Mouse (Mus musculus) hindlimb bud, embryonic 11.5 days (tissue): ENCODE measurements around the gene Palld.

ENCODE experiments used
- DNase-seq: peaks from one replicate; pipeline ENCODE4 v3.0.0-alpha.2; 2012; ENCODE audit warnings: low read depth, low spot score; ENCODE audit errors: extremely low spot score

Gene Palld

GRCm38 (mm10) chr8:61517502-61518185 is 384.8 kb downstream of the Palld start:
- DNase-seq: no peak

- DNase-seq: no peak
These were observed 385.6 kb downstream of the Palld start for GRCm38 (mm10) chr8:61516745-61517501.

DNA sequence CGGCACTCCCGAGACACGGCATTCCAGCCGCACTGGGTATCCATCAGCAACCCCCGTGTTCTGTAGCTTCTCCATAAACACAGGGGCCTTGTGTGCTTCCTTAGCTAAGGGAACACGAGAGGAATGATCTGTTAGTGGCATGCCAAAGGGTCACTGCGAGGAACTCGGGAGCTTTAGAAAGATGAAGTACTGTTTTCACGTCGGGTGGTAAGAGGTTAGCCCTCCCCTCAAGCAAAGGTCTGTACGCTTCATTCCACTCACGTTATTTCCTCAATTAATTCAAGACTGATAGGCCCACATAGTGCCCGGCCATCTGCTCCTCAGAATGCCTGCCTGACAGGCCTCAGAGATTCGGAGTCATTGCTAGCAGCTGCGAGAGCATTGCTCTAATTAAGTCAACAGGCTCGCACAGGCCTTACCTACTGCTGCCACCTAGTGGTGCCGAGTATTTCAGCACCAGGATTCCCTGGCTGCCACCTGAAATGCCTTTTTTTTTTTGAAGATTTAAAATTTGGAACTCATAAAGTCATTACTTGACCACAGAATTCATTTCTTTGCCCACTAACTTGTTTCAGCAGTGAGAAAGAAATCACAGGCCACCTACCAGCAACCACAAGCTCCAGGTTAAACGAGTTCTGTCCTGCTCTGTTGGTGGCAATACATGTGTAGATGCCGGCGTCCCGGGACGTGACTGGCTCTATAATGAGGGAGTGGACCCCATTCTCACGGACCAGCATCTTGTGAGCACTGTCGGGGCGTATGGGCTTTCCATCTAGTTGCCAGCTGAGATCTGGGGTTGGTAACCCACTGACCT is 386.4 kb downstream of the Palld start:
- DNase-seq: peak; percentile 54

DNA sequence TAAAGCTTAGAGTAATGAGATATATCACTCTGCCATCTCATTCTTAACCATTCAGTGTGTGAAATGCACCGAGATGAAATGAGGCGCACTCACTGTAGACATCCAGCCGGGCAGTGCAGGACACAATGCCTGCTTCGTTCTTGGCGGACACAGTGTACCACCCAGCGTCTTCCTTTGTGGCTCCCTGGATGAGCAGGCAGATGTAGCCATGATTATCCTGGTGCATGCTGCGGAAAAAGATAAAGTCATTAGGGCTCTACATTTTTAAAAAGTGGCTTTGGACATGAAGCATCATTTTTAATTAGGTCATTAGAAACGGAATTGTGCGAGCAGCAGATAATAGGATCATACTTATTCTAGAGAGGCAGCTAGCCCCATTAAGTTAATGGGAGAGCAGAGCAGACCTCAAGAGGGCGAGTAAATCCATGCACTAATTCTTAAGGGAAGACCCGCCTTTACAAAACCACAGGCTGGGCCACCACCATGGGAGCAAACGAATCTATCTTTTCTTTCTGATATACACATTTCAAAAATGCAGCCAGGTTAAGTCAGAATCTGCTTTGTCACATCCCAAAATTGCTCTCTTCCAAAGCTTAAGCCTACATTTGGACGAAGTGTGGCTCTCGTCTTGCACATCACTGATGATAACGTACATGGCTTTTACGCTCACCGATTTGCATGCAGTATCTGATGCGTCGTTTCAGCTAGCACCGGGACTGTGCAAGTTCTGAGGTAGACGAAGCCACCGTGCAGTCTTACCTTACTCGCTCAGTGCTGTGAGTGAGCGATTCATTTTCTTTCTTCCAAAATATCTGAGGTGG is 387.2 kb downstream of the Palld start:
- DNase-seq: no peak

- DNase-seq: no peak
These were observed 400.2 kb downstream of the Palld start for GRCm38 (mm10) chr8:61502277-61502676.

DNA sequence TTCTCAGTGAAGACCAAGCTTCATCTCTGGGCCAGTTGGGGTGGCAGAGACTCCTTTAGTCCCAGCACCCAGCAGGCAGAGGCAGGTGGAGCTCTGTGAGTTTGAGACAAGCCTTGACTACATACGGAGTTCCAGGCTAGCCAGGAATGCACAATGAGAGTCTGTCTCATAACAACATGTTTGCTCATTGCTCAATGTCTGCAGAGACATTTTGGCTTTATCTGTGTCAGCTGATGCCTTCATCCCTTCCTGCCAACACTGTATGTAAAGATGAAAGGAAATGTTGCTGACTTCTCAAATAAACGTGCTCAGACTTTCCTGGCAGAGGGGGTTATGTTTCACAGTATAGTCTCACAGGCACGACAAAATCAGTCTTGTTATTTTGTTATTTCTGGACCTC is 401.6 kb downstream of the Palld start:
- no peak for DNase-seq

- no peak for DNase-seq
These were observed 403.5 kb downstream of the Palld start for GRCm38 (mm10) chr8:61499035-61499434.

DNA sequence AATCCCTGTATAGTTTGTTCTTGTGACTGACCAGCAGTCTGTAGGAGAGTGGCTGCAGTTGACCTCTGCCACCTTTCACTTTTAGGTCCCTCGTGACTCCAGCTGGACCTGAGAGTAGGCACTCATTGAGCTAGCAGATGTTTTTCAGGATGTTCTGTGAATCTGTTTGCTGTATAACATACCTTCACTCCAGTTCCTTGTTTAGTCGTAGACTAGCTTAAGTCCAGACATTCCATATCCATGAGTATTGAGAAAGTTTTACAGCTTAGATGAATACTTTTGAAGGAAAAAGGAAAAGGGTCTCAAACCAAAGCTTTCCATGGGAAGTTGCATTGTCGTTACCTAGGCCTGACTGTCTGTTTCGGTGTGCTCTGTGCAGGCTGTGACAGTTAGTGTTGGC is 405.4 kb downstream of the Palld start:
- no peak for DNase-seq

GRCm38 (mm10) chr8:61488631-61489030 is 413.9 kb downstream of the Palld start:
- no peak for DNase-seq

- DNase-seq: peak; percentile 97
These were observed 414.8 kb downstream of the Palld start, which contains the start of gene Cbr4 for GRCm38 (mm10) chr8:61487597-61488156. Cbr4 (plus strand) TSS chr8:61487734.

DNA sequence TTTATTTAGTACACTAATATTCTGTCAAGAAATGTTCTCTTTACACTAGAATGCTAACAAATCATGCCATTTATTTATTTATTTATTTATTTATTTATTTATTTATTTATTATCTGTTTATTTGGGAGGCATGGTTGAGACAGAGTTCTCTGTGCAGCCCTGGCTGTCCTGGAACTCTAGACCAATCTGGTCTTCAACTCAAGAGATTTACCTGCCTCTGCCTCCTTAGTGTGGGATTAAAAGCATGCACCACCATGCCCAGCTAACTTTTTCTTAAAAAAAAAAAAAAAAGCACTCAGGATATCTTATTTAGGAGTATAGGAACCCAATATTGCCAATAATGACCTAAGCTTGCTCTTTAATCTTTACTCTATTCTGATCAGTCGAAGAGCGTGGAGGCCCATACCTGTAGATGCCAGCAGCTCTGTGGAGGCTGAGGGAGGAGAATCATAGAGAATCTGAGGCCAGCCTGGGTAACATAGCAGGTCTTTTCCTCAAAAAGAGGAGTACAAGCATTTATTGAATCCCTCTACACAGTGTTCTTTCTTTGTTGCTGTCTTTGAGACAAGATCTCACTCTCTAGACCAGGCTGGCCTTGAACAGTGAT is 415.5 kb downstream of the Palld start:
- DNase-seq: no peak

- no peak for DNase-seq
These were observed 422.1 kb downstream of the Palld start for GRCm38 (mm10) chr8:61480260-61480967.

GRCm38 (mm10) chr8:61479506-61480214 is 422.8 kb downstream of the Palld start:
- no peak for DNase-seq

GRCm38 (mm10) chr8:61478793-61479192 is 423.7 kb downstream of the Palld start:
- DNase-seq: no peak

GRCm38 (mm10) chr8:61478150-61478549 is 424.3 kb downstream of the Palld start:
- no peak for DNase-seq

- no peak for DNase-seq
These were observed 426.3 kb downstream of the Palld start for GRCm38 (mm10) chr8:61476160-61476559.

GRCm38 (mm10) chr8:61475251-61475673 is 427.2 kb downstream of the Palld start:
- no peak for DNase-seq

GRCm38 (mm10) chr8:61470213-61470612 is 432.3 kb downstream of the Palld start:
- no peak for DNase-seq

DNA sequence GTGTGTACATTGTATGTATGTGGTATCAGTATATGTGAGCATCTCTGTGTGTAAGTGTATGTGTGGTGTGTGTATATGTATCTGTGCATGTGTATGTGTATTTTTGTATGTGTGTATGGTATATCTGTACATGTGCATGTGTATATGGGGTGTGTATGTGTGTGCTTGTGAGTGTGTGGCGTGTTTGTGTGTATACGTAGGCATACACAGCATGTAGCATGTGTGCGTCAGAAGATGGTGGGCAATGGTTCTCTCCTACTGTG is 435.0 kb downstream of the Palld start:
- DNase-seq: no peak
